Mouse (Mus musculus) thymus, adult 2 months (tissue): ENCODE results near the gene Tmem231.

Experiments
- CTCF ChIP-seq: fragments of 200-500 bp; IDR thresholded peaks from 2 replicates; pipeline ENCODE4 v1.5.1; 2012; ENCODE audit warnings: mild to moderate bottlenecking, control low read depth, low read length, moderate library complexity, borderline replicate concordance; ENCODE audit not compliant: control insufficient read depth, poor library complexity, insufficient read depth; ENCODE audit errors: extremely low read depth
- POLR2A ChIP-seq: fragments of 200-500 bp; IDR thresholded peaks from 2 replicates; pipeline ENCODE4 v1.6.1; 2012; ENCODE audit warnings: mild to moderate bottlenecking, low read length, control low read depth, moderate library complexity; ENCODE audit not compliant: control insufficient read depth, poor library complexity, insufficient read depth; ENCODE audit errors: extremely low read depth

GRCm38 (mm10) chr8:111877711-111878110 lies 56.0 kb downstream of the Tmem231 start:
- TF ChIP-seq POLR2A = no peak
- TF ChIP-seq CTCF = no peak
